Mouse (Mus musculus) neural tube, embryonic 13.5 days (tissue): ENCODE measurements around the gene Psg22. TPM values are rescaled to one million over a fixed set of nuclear protein-coding genes. Genes with fewer than 3 reads are reported as not detected.
"Not testable (repeated sequence)": the region's sequence is repeated elsewhere in the genome, so short reads cannot be mapped to it uniquely, and the experiment has no call there.

Experiments used
- ATAC-seq: fragments of 200-750 bp; cut with Nextera tagmentation; 2 replicates; pipeline ENCODE4 v1.8.0; 2017; ENCODE audit warnings: low read depth, mild to moderate bottlenecking, moderate TSS enrichment, moderate library complexity
- H3K27ac ChIP-seq: fragments of 300-500 bp; sonication (generic); replicated peaks from 2 replicates; pipeline ENCODE4 v1.5.1; 2015; ENCODE audit warnings: moderate library complexity, mild to moderate bottlenecking, inconsistent platforms
- H3K27me3 ChIP-seq: fragments of 300-500 bp; sonication (generic); 2 replicates; pipeline ENCODE4 v1.6.1; 2015; ENCODE audit warnings: mild to moderate bottlenecking, inconsistent platforms
- H3K36me3 ChIP-seq: fragments of 300-500 bp; sonication (generic); 2 replicates; pipeline ENCODE4 v1.6.1; 2015; ENCODE audit warnings: mild to moderate bottlenecking, inconsistent platforms
- H3K4me1 ChIP-seq: fragments of 300-500 bp; sonication (generic); replicated peaks from 2 replicates; pipeline ENCODE4 v1.6.1; 2015; ENCODE audit warnings: inconsistent platforms
- H3K4me2 ChIP-seq: fragments of 300-500 bp; sonication (generic); 2 replicates; pipeline ENCODE4 v1.6.1; 2015; ENCODE audit warnings: inconsistent platforms, mild to moderate bottlenecking, moderate library complexity
- H3K4me3 ChIP-seq: fragments of 300-500 bp; sonication (generic); 2 replicates; pipeline ENCODE4 v1.5.1; 2015; ENCODE audit warnings: mild to moderate bottlenecking, inconsistent platforms
- H3K9ac ChIP-seq: fragments of 300-500 bp; sonication (generic); 2 replicates; pipeline ENCODE4 v1.6.1; 2015; ENCODE audit warnings: moderate library complexity, mild to moderate bottlenecking, inconsistent platforms
- H3K9me3 ChIP-seq: fragments of 300-500 bp; sonication (generic); 2 replicates; pipeline ENCODE4 v1.6.1; 2016; ENCODE audit warnings: inconsistent platforms
- WGBS: fragments of 180-500 bp; shearing (Covaris S2); methylation state at CpG from one replicate; pipeline ENCODE4 v1.1.7; 2015; 5-methylcytosine and 5-hydroxymethylcytosine counted together
- polyA plus RNA-seq: library from polyadenylated mRNA; unstranded; fragments of >200 nt; fragmentation: Nextera tagmentation; extraction: Ambion mirVana; gene quantifications from 2 replicates; pipeline ENCODE4 v1.2.1, GENCODE M21; 2015

Gene Psg22
- polyA plus RNA-seq, 1 experiment from 2014 or later = not detected

DNA sequence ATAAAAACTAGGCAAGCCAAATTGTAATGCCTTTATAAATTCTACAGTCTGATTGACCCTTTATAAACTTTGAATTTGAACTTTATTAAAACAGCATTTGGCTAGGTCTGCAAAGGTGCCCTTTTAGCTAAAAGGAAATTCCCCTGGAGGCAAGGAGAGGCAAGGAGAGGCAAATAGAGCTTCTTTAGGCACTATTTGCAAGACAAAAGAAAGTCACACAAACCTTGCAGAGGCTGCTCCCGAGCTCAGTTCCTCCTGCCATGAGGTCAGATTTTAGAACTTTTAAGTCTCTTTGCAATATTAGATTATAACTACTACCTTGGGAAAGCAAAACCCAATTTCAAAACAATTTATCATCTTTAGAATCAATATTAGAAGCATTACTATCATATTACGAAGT, 29.5 kb downstream of the Psg22 start:
- not testable (repeated sequence) for H3K4me3 ChIP-seq, H3K4me2 ChIP-seq, H3K27ac ChIP-seq, H3K9ac ChIP-seq, H3K4me1 ChIP-seq, ATAC-seq, H3K36me3 ChIP-seq, H3K9me3 ChIP-seq
- 39% methylated on average over 2 of the region's 2 CpGs for WGBS
- H3K27me3 ChIP-seq = peaks cover 17% of the 10 kb centered on the region

DNA sequence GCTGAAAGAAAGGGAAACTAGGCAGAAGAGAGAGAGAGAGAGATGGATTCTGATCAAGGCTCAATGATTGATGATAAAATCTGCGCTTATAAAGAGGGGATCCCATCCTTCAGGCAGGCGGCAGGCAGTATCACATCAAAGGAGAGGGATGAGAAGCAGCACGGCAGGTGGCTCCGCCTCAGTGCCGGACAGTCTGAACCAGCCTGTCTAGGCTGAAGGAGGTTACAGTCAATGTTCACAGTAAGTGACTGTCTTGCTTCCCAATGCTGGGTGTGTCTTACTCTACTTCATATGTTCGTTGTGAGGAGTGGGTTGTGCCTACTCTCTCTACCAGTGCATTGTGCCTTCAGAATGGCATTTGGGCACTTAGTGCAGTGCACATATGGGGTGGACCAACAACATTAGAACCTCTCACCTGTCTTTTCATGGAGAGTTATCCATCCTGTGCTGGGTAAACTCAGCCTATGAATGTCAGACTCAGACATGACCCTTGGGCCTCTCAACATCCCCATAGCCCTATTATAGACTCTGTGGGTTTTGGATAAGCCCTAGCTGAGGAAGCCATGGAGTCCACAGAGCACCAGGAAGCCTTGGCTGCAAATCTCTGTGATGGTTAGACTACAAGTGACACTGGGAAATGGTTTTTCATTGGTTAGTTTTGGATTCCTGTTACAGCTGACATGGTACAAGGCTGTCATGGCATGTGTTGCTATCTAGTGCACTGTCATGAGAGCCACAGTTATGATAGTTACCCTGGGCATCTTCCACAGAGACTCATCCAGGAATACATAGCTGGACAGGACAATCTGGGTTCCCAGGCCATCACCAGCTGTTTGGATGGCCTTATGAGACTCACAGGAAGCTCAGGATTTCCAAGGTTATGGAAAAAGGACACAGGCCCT, 31.4 kb downstream of the Psg22 start:
- ATAC-seq = 0 out of 2 replicates have a peak, but pooled peaks have one; percentile 50
- 14% methylated on average over 6 of the region's 6 CpGs for WGBS
- Histone ChIP-seq H3K27ac (no peak overlapping the region), H3K27me3 (peaks cover 17% of the 10 kb centered on the region), H3K9ac (no peak overlapping the region), H3K9me3 (no peaks in the 10 kb centered on the region), H3K36me3 (no peaks in the 10 kb centered on the region), H3K4me1 (no peaks in the 10 kb centered on the region), H3K4me2 (no peak overlapping the region), H3K4me3 (no peak overlapping the region)

DNA sequence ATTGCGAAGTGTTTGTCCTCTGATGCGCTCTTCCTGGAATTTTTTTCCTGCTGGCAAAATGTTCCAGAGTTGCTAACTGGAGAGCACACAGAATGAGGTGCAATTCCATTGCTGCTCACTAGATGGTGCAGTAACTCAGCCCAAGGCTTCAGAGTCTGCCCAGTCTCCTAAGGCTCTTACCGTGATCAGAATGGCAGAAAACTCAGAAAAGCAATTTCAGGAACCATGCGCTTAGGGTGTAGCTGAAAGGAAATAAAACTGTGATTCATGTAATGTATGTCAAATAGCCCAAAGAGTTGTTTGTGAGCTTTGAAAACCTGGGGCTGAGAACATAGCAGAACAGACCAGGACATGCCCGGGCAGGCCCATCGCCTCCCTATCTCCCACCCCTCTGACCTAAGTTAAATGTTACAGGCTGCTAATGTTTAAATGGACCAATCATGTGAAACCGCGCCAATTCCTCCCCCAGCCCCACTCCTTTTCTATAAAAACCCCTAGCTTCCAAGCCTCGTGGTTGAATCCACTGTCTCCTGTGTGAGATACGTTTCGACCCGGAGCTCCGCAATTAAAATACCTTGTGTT, 32.1 kb downstream of the Psg22 start:
- not testable (repeated sequence) for H3K4me2 ChIP-seq, H3K9ac ChIP-seq, H3K4me1 ChIP-seq, H3K4me3 ChIP-seq, H3K27ac ChIP-seq, H3K36me3 ChIP-seq, H3K9me3 ChIP-seq
- whole genome bisulfite sequencing = 54% methylated on average over 11 of the region's 13 CpGs
- H3K27me3 ChIP-seq = peaks cover 17% of the 10 kb centered on the region
- ATAC-seq = peak; percentile 90

DNA sequence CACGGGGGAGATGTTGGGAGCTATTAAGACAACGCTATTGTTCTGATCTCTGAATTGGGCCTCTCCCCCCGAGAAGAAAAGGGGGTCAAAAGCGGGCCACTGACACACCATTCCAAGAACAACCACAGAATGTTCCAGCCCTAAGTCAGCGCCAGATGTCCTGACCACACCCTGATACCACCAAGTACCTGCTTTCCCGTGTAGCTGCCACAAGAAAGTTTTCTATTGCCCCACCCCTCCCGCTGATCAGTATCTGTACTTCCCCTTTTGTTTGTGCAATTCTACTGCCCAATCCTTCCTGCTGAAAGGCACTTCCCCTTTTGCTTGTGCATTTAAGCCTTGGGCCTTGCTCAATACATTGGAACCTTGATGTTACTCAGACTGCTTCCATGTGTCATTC, 42.3 kb downstream of the Psg22 start:
- not testable (repeated sequence) for H3K9ac ChIP-seq, H3K4me3 ChIP-seq, ATAC-seq, H3K27me3 ChIP-seq, H3K27ac ChIP-seq, H3K4me2 ChIP-seq, H3K4me1 ChIP-seq, H3K9me3 ChIP-seq, H3K36me3 ChIP-seq
- WGBS = 91% methylated on average over 7 of the region's 7 CpGs

DNA sequence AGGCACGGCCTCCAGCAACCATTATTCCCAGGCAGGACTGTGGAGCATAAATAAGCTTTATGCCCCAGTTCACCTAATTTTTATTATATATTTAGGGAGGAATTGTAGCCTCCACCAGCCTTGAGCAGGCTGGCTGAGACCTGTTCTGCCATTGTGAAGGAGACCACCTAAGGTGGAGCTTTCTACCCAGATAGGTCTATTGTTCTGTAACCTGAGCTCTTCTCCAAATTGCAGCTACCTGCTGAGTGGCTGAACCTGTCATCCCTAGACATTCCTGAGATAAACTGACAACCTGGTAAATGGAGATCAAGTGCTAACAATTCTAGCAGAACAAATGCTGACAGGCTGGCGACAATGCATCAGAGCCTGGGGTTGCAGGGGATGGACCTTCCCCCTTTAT, 45.0 kb downstream of the Psg22 start:
- H3K9ac ChIP-seq, H3K27me3 ChIP-seq, H3K4me3 ChIP-seq, ATAC-seq, H3K9me3 ChIP-seq, H3K4me2 ChIP-seq, H3K36me3 ChIP-seq, H3K4me1 ChIP-seq, H3K27ac ChIP-seq: not testable (repeated sequence)
- WGBS = 0% methylated on average over 1 of the region's 2 CpGs

Other genes starting within 250 kb of the Psg22 start
- gene Psg26, start 233.9 kb upstream of the Psg22 start, polyA plus RNA-seq = not detected in 2 replicates
- not detected in 2 replicates for gene Psg25, start 185.8 kb upstream of the Psg22 start, polyA plus RNA-seq
- not detected in 2 replicates for gene Psg27, start 150.8 kb upstream of the Psg22 start, polyA plus RNA-seq
- gene Psg23, start 101.6 kb upstream of the Psg22 start, polyA plus RNA-seq = not detected in 2 replicates
- not detected in 2 replicates for gene Psg21, start 61.4 kb upstream of the Psg22 start, polyA plus RNA-seq
- not detected in 2 replicates for gene Psg20, start 31.9 kb upstream of the Psg22 start, polyA plus RNA-seq
- gene Psg19, start 80.4 kb downstream of the Psg22 start, polyA plus RNA-seq = not detected in 2 replicates
- gene Psg17, start 103.5 kb downstream of the Psg22 start, polyA plus RNA-seq = not detected in 2 replicates
- gene Mill2, start 121.9 kb downstream of the Psg22 start, polyA plus RNA-seq = 0.17 and 0.59 TPM in 2 replicates
- 12.6 and 12.8 TPM in 2 replicates for gene Pglyrp1, start 153.2 kb downstream of the Psg22 start, polyA plus RNA-seq
- gene Ccdc61, start 192.3 kb downstream of the Psg22 start, polyA plus RNA-seq = 19.7 and 23.0 TPM in 2 replicates
- gene Nova2, start 207.8 kb downstream of the Psg22 start, polyA plus RNA-seq = 9.7 and 10.7 TPM in 2 replicates